Mouse (Mus musculus): ENCODE data around the gene Tceal9. TPM values are rescaled to one million over a fixed set of nuclear protein-coding genes. Genes with fewer than 3 reads are reported as not detected.
A peak's percentile ranks its signal among the peaks of the same experiment; 100 is the strongest.
"Not testable (repeated sequence)": the region's sequence is repeated elsewhere in the genome, so short reads cannot be mapped to it uniquely, and the experiment has no call there.

The Tceal9 gene
- polyA plus RNA-seq (2014; fragmentation: Nextera tagmentation; extraction: Ambion mirVana), result 410 and 445 TPM in 2 replicates

DNA sequence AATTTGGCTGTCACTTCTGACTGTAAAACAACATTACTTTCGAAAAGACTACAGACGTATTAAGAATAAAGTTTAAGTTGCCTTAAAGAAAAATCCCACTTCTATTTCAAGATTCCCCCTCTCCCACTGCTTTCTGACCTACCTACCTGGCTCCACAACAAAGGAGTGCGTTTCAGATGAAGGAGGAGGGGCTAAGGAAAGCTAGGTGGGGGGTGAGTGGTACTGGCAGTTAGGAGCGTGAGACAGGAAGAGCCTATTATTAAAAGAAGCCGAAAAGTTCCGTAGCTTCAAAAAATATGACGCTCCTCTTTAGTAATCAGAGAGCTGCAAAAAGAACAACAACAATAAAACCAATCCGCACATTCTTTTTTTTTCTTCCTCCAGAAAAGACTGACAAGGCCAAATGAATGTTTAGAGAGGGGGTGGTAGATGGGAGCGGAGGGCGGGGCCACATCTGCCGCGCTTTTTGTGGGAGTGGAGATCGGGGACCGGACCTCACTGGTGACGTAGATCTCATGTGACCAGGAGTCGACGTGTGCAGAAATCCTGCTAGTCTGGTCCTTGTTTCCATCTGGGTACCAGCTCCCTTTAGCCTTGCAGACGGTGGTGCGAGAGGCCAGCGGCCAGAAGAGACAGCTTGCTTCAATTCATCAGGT is at the start of gene Tceal9:
TSS of gene Tceal9 (plus strand) at position 506 of the 656 bp plus-strand sequence.
- Histone ChIP-seq H3K4me2 (ENCODE audit: low read depth) (peak within 1 kb of the TSS; percentile 33), H3K9me3 (ENCODE audit: control insufficient read depth, low read length) (no peaks in the 10 kb centered on the region), H3K27ac (ENCODE audit: low read depth, low read length) (peak within 1 kb of the TSS; percentile 35; the same call in 1 of the 2 replicates), H3K9ac (ENCODE audit: low read length) (peak within 1 kb of the TSS; percentile 65), H3K36me3 (ENCODE audit: control insufficient read depth, insufficient read depth, low read length) (no peaks in the 10 kb centered on the region), H3K27me3 (ENCODE audit: control insufficient read depth, insufficient read depth, low read length) (no peaks in the 10 kb centered on the region), H3K4me3 (ENCODE audit: low read depth, low read length) (peak within 1 kb of the TSS; percentile 58), H3K4me1 (ENCODE audit: control insufficient read depth, insufficient read depth, low read length) (no peaks in the 10 kb centered on the region)
- DNase-seq (ENCODE audit: low spot score), result peak; percentile 84
- 26% methylated on average over 20 of the region's 20 CpGs for WGBS
- peak; percentile 96 for ATAC-seq (ENCODE audit: insufficient read depth, low FRiP score, low TSS enrichment)

DNA sequence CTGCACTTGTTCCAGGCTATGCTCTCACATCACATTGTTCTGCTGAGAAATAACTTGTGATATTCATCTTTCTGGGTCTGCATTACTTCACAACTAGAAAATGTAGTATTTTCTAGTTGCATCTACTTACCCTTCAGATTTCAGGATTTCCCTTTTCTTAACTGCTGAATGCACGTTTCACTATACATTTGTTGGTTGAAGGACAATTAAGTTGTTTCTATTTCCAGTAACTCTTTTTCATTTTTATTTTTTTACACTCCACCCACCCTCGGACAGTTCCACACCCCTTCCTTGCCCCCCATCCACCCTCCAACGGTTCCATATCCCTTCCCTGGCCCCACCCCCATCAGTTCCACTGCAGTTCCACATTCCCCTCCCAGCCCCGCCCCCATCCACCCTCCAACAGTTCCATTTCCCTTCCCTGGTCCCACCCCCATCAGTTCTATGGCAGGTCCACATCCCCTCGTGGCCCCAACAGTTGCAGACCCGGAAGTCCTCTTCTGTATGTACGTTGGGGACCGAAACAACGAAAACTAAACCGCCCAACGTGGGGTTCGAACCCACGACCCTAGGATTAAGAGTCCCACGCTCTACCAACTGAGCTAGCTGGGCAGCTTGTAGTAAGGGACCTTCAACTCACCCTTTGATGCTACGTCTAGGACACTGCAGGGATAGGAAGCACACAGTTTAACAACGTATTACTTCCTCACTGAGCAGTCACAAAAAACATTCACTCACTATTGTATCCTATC is 49.5 kb upstream of the Tceal9 start:
- H3K4me3 ChIP-seq (ENCODE audit: low read depth, low read length), result no peak overlapping the region
- no peak overlapping the region for H3K27ac ChIP-seq (ENCODE audit: low read depth, low read length)
- no peaks in the 10 kb centered on the region for H3K36me3 ChIP-seq (ENCODE audit: control insufficient read depth, insufficient read depth, low read length)
- no peak for ATAC-seq (ENCODE audit: insufficient read depth, low FRiP score, low TSS enrichment)
- WGBS, result 88% methylated on average over 16 of the region's 16 CpGs
- no peak for DNase-seq (ENCODE audit: low spot score)
- H3K9ac ChIP-seq (ENCODE audit: low read length), result no peak overlapping the region
- H3K4me1 ChIP-seq (ENCODE audit: control insufficient read depth, insufficient read depth, low read length), result no peaks in the 10 kb centered on the region
- H3K4me2 ChIP-seq (ENCODE audit: low read depth), result no peak overlapping the region
- no peaks in the 10 kb centered on the region for H3K9me3 ChIP-seq (ENCODE audit: control insufficient read depth, low read length)
- H3K27me3 ChIP-seq (ENCODE audit: control insufficient read depth, insufficient read depth, low read length), result no peaks in the 10 kb centered on the region

- WGBS, result 60% methylated on average over 1 of the region's 1 CpGs
- H3K4me3 ChIP-seq (ENCODE audit: low read depth, low read length), result no peak overlapping the region
- no peak for ATAC-seq (ENCODE audit: insufficient read depth, low FRiP score, low TSS enrichment)
Measured at GRCm38 (mm10) chrX:136196873-136197272, 48.0 kb upstream of the Tceal9 start.

GRCm38 (mm10) chrX:136203257-136203656 is 41.6 kb upstream of the Tceal9 start:
- no peak overlapping the region for H3K27ac ChIP-seq (ENCODE audit: low read depth, low read length)
- peak overlapping the region; percentile 36 for H3K4me3 ChIP-seq (ENCODE audit: low read depth, low read length)
- no peak for DNase-seq (ENCODE audit: low spot score)
- H3K4me2 ChIP-seq (ENCODE audit: low read depth), result peak overlapping the region; percentile 48
- H3K4me1 ChIP-seq (ENCODE audit: control insufficient read depth, insufficient read depth, low read length), result no peaks in the 10 kb centered on the region
- H3K9me3 ChIP-seq (ENCODE audit: control insufficient read depth, low read length), result no peaks in the 10 kb centered on the region
- peak; percentile 35; the same call in 1 of the 2 replicates for ATAC-seq (ENCODE audit: insufficient read depth, low FRiP score, low TSS enrichment)
- H3K27me3 ChIP-seq (ENCODE audit: control insufficient read depth, insufficient read depth, low read length), result no peaks in the 10 kb centered on the region
- H3K36me3 ChIP-seq (ENCODE audit: control insufficient read depth, insufficient read depth, low read length), result no peaks in the 10 kb centered on the region
- peak overlapping the region; percentile 54 for H3K9ac ChIP-seq (ENCODE audit: low read length)
- WGBS, result 26% methylated on average over 7 of the region's 7 CpGs

More at GRCm38 (mm10) chrX:136196873-136197272, 48.0 kb upstream of the Tceal9 start:
- no peak overlapping the region for H3K4me2 ChIP-seq (ENCODE audit: low read depth)
- H3K9ac ChIP-seq (ENCODE audit: low read length), result no peak overlapping the region
- H3K27ac ChIP-seq (ENCODE audit: low read depth, low read length), result no peak overlapping the region
- no peaks in the 10 kb centered on the region for H3K27me3 ChIP-seq (ENCODE audit: control insufficient read depth, insufficient read depth, low read length)
- no peaks in the 10 kb centered on the region for H3K4me1 ChIP-seq (ENCODE audit: control insufficient read depth, insufficient read depth, low read length)
- no peaks in the 10 kb centered on the region for H3K36me3 ChIP-seq (ENCODE audit: control insufficient read depth, insufficient read depth, low read length)
- DNase-seq (ENCODE audit: low spot score), result peak; percentile 14
- H3K9me3 ChIP-seq (ENCODE audit: control insufficient read depth, low read length), result no peaks in the 10 kb centered on the region

- no peak within 1 kb of the TSS for H3K27ac ChIP-seq (ENCODE audit: low read depth, low read length)
- H3K9me3 ChIP-seq (ENCODE audit: control insufficient read depth, low read length), result no peaks in the 10 kb centered on the region
- H3K4me2 ChIP-seq (ENCODE audit: low read depth), result peak within 1 kb of the TSS; percentile 48
- DNase-seq (ENCODE audit: low spot score) (peak; percentile 25), ATAC-seq (ENCODE audit: insufficient read depth, low FRiP score, low TSS enrichment) (peak; percentile 69; the same call in 1 of the 2 replicates)
- H3K4me1 ChIP-seq (ENCODE audit: control insufficient read depth, insufficient read depth, low read length), result no peaks in the 10 kb centered on the region
- H3K27me3 ChIP-seq (ENCODE audit: control insufficient read depth, insufficient read depth, low read length), result no peaks in the 10 kb centered on the region
- peak within 1 kb of the TSS; percentile 36 for H3K4me3 ChIP-seq (ENCODE audit: low read depth, low read length)
- H3K36me3 ChIP-seq (ENCODE audit: control insufficient read depth, insufficient read depth, low read length), result no peaks in the 10 kb centered on the region
- WGBS, result 16% methylated on average over 9 of the region's 9 CpGs
- H3K9ac ChIP-seq (ENCODE audit: low read length), result peak within 1 kb of the TSS; percentile 54
Measured at GRCm38 (mm10) chrX:136203664-136204066, 41.2 kb upstream of the Tceal9 start, which contains the start of gene Tceal5. Tceal5 (minus strand) TSS chrX:136203876.

DNA sequence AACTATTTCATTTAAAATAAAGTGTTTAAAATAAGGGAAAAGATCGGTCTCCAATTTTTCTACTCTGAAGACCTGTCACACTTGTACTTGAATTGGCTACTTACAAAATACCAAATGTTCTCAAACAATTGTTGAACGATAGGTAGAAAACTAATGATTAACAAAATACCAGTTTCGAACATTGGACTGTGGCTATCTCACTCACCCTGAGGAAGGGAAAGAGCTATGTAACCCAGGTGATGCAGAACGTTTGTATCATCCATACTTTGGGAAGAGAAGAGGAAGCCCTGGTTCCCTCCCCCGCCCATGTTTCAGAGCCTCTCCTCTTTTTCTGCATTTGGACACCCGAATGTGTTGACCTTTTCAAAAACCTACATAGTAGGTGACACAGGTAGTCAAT is 40.5 kb upstream of the Tceal9 start:
- no peak for ATAC-seq (ENCODE audit: insufficient read depth, low FRiP score, low TSS enrichment)
- Histone ChIP-seq H3K4me2 (ENCODE audit: low read depth) (no peak overlapping the region), H3K9me3 (ENCODE audit: control insufficient read depth, low read length) (no peaks in the 10 kb centered on the region), H3K27ac (ENCODE audit: low read depth, low read length) (no peak overlapping the region), H3K9ac (ENCODE audit: low read length) (no peak overlapping the region), H3K36me3 (ENCODE audit: control insufficient read depth, insufficient read depth, low read length) (no peaks in the 10 kb centered on the region), H3K4me1 (ENCODE audit: control insufficient read depth, insufficient read depth, low read length) (no peaks in the 10 kb centered on the region), H3K27me3 (ENCODE audit: control insufficient read depth, insufficient read depth, low read length) (no peaks in the 10 kb centered on the region), H3K4me3 (ENCODE audit: low read depth, low read length) (no peak overlapping the region)
- WGBS, result 84% methylated on average over 6 of the region's 6 CpGs
- no peak for DNase-seq (ENCODE audit: low spot score)

DNA sequence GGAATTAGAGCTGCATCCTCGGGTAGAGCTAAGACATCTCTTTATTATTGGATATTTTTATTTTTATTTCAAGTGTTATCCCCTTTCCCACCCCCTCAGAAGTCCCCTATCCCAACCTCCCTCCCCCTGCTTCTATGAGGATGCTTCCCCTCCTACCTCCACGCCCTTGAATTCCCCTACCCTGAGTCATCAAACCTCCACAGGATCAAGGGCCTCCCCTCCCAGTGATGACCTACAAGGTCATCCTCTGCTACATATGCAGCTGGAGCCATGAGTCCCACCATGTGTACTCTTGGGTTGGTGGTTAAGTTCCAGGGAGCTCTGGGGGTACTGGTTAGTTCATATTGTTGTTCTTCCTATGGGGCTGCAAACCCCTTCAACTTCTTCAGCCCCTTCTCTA is 31.5 kb upstream of the Tceal9 start:
- Histone ChIP-seq H3K4me2 (ENCODE audit: low read depth) (no peak overlapping the region), H3K4me3 (ENCODE audit: low read depth, low read length) (no peak overlapping the region), H3K27ac (ENCODE audit: low read depth, low read length) (no peak overlapping the region), H3K27me3 (ENCODE audit: control insufficient read depth, insufficient read depth, low read length) (no peaks in the 10 kb centered on the region), H3K36me3 (ENCODE audit: control insufficient read depth, insufficient read depth, low read length) (no peaks in the 10 kb centered on the region), H3K9me3 (ENCODE audit: control insufficient read depth, low read length) (no peaks in the 10 kb centered on the region), H3K4me1 (ENCODE audit: control insufficient read depth, insufficient read depth, low read length) (no peaks in the 10 kb centered on the region), H3K9ac (ENCODE audit: low read length) (no peak overlapping the region)
- DNase-seq (ENCODE audit: low spot score), result no peak
- no peak for ATAC-seq (ENCODE audit: insufficient read depth, low FRiP score, low TSS enrichment)
- 90% methylated on average over 2 of the region's 2 CpGs for WGBS

- H3K27me3 ChIP-seq (ENCODE audit: control insufficient read depth, insufficient read depth, low read length); H3K27ac ChIP-seq (ENCODE audit: low read depth, low read length); H3K4me1 ChIP-seq (ENCODE audit: control insufficient read depth, insufficient read depth, low read length); DNase-seq (ENCODE audit: low spot score); H3K9me3 ChIP-seq (ENCODE audit: control insufficient read depth, low read length); H3K36me3 ChIP-seq (ENCODE audit: control insufficient read depth, insufficient read depth, low read length): not testable (repeated sequence)
- Histone ChIP-seq H3K4me3 (ENCODE audit: low read depth, low read length) (peak within 1 kb of the TSS; percentile 29), H3K4me2 (ENCODE audit: low read depth) (peak within 1 kb of the TSS; percentile 32), H3K9ac (ENCODE audit: low read length) (peak within 1 kb of the TSS; percentile 29; the same call in 1 of the 2 replicates)
- 31% methylated on average over 4 of the region's 67 CpGs for WGBS
- ATAC-seq (ENCODE audit: insufficient read depth, low FRiP score, low TSS enrichment), result peak; percentile 86
Measured at GRCm38 (mm10) chrX:136214729-136215677, 29.9 kb upstream of the Tceal9 start, which contains the start of the genes Tceal7 and Bex1. Tceal7 (plus strand) TSS chrX:136214779. Bex1 (minus strand) TSS chrX:136215513.

Measured in neural tube, embryonic 11.5 days (tissue).